Mouse (Mus musculus) stomach, embryonic 15.5 days (tissue): ENCODE data around the gene Ccdc91. TPM values are rescaled to one million over a fixed set of nuclear protein-coding genes. Genes with fewer than 3 reads are reported as not detected.

Experiments used
- ATAC-seq: fragments of 200-750 bp; cut with Nextera tagmentation; 2 replicates; pipeline ENCODE4 v1.8.0; 2017; ENCODE audit warnings: low read depth, moderate number of reproducible peaks, moderate TSS enrichment; ENCODE audit not compliant: insufficient read depth, low FRiP score
- H3K27ac ChIP-seq: fragments of 300-500 bp; sonication (generic); 2 replicates; pipeline ENCODE4 v1.5.1; 2015; ENCODE audit warnings: mild to moderate bottlenecking, inconsistent platforms
- H3K27me3 ChIP-seq: fragments of 300-500 bp; sonication (generic); replicated peaks from 2 replicates; pipeline ENCODE4 v1.6.1; 2015; ENCODE audit warnings: inconsistent platforms
- H3K36me3 ChIP-seq: fragments of 300-500 bp; sonication (generic); 2 replicates; pipeline ENCODE4 v1.6.1; 2015; ENCODE audit warnings: inconsistent platforms
- H3K4me1 ChIP-seq: fragments of 300-500 bp; sonication (generic); 2 replicates; pipeline ENCODE4 v1.6.1; 2015; ENCODE audit warnings: inconsistent platforms
- H3K4me2 ChIP-seq: fragments of 300-500 bp; sonication (generic); 2 replicates; pipeline ENCODE4 v1.6.1; 2015; ENCODE audit warnings: mild to moderate bottlenecking, inconsistent platforms
- H3K4me3 ChIP-seq: fragments of 300-500 bp; sonication (generic); replicated peaks from 2 replicates; pipeline ENCODE4 v1.5.1; 2015; ENCODE audit warnings: inconsistent platforms
- H3K9ac ChIP-seq: fragments of 300-500 bp; sonication (generic); 2 replicates; pipeline ENCODE4 v1.6.1; 2015; ENCODE audit warnings: inconsistent platforms
- H3K9me3 ChIP-seq: fragments of 300-500 bp; sonication (generic); 2 replicates; pipeline ENCODE4 v1.6.1; 2016; ENCODE audit warnings: inconsistent platforms
- WGBS: fragments of 180-500 bp; shearing (Covaris S2); methylation state at CpG from one replicate; pipeline ENCODE4 v1.1.7; 2015; 5-methylcytosine and 5-hydroxymethylcytosine counted together
- polyA plus RNA-seq: library from polyadenylated mRNA; unstranded; fragments of >200 nt; fragmentation: Nextera tagmentation; extraction: Ambion mirVana; gene quantifications from 2 replicates; pipeline ENCODE4 v1.2.1, GENCODE M21; 2015

The Ccdc91 gene
- polyA plus RNA-seq, 1 experiment from 2014 or later: 23.3 TPM

GRCm38 (mm10) chr6:147660718-147661117 lies 185.1 kb downstream of the Ccdc91 start:
- Histone ChIP-seq H3K36me3 (no peaks in the 10 kb centered on the region), H3K9me3 (no peaks in the 10 kb centered on the region), H3K4me1 (no peaks in the 10 kb centered on the region), H3K27ac (no peak overlapping the region), H3K27me3 (no peaks in the 10 kb centered on the region), H3K4me2 (no peak overlapping the region), H3K9ac (no peak overlapping the region), H3K4me3 (no peak overlapping the region)
- no peak for ATAC-seq
- 54% methylated on average over 1 of the region's 1 CpGs for WGBS

DNA sequence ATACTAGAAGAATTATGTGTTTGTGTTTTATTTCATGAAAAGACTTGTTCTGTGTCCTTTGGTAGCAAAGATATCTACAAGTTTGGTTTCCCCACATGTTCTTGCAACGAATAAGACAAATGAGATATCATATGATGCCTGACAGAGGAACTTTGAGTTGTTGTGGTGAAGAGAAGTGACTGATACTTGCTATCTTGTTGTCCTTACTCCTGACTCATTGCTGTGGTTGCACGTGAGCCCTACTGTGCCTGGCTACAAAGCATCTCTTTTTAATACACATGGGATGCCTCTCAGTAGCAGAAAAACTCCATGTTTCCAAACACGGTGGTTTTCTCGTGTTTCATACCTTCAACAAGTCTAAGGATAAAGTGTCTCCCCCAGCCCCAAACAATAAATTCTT lies 186.2 kb downstream of the Ccdc91 start:
- no peak overlapping the region for H3K27ac ChIP-seq
- 66% methylated on average over 4 of the region's 4 CpGs for WGBS
- H3K9ac ChIP-seq: no peak overlapping the region
- ATAC-seq: no peak
- H3K9me3 ChIP-seq: no peaks in the 10 kb centered on the region
- H3K4me2 ChIP-seq: no peak overlapping the region
- no peaks in the 10 kb centered on the region for H3K27me3 ChIP-seq
- no peaks in the 10 kb centered on the region for H3K36me3 ChIP-seq
- no peak overlapping the region for H3K4me3 ChIP-seq
- H3K4me1 ChIP-seq: no peaks in the 10 kb centered on the region

GRCm38 (mm10) chr6:147662610-147663009 lies 187.0 kb downstream of the Ccdc91 start:
- H3K4me3 ChIP-seq: no peak overlapping the region
- no peak for ATAC-seq
- WGBS: 74% methylated on average over 2 of the region's 2 CpGs

GRCm38 (mm10) chr6:147664339-147664738 lies 188.7 kb downstream of the Ccdc91 start:
- H3K4me2 ChIP-seq: no peak overlapping the region
- no peaks in the 10 kb centered on the region for H3K4me1 ChIP-seq
- WGBS: 52% methylated on average over 3 of the region's 3 CpGs
- H3K36me3 ChIP-seq: no peaks in the 10 kb centered on the region
- no peak overlapping the region for H3K27ac ChIP-seq
- no peaks in the 10 kb centered on the region for H3K9me3 ChIP-seq
- no peak for ATAC-seq
- no peaks in the 10 kb centered on the region for H3K27me3 ChIP-seq
- H3K4me3 ChIP-seq: no peak overlapping the region
- no peak overlapping the region for H3K9ac ChIP-seq

More at GRCm38 (mm10) chr6:147662610-147663009, 187.0 kb downstream of the Ccdc91 start:
- Histone ChIP-seq H3K9ac (no peak overlapping the region), H3K27ac (no peak overlapping the region), H3K4me1 (no peaks in the 10 kb centered on the region), H3K4me2 (no peak overlapping the region), H3K9me3 (no peaks in the 10 kb centered on the region), H3K36me3 (no peaks in the 10 kb centered on the region), H3K27me3 (no peaks in the 10 kb centered on the region)

- Histone ChIP-seq H3K4me1 (no peaks in the 10 kb centered on the region), H3K4me2 (no peak overlapping the region), H3K27me3 (no peaks in the 10 kb centered on the region), H3K36me3 (no peaks in the 10 kb centered on the region), H3K27ac (no peak overlapping the region), H3K9me3 (no peaks in the 10 kb centered on the region), H3K4me3 (no peak overlapping the region), H3K9ac (no peak overlapping the region)
- 83% methylated on average over 1 of the region's 1 CpGs for WGBS
- ATAC-seq: no peak
Observed at GRCm38 (mm10) chr6:147671366-147671765, 195.7 kb downstream of the Ccdc91 start.

DNA sequence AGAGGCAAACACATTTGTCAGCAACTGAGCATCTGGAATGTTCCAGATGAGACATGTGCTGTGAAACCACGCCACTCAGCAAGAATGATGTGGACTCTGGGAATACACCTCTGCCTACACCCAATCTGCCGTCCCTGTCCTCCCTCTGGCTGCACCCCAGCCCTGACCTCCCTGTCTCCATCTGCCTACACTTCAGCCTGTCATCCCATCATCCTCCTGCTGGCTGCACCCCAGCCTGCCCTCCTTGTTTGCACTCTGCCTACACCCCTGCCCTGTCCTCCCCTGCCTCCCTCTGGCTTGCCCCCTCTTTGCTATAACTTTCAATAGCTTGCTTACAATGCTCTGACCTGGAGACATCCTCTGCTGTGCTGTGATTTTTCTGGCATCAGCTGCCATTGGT lies 196.9 kb downstream of the Ccdc91 start:
- H3K27me3 ChIP-seq: no peaks in the 10 kb centered on the region
- no peak overlapping the region for H3K4me2 ChIP-seq
- no peak overlapping the region for H3K27ac ChIP-seq
- no peak overlapping the region for H3K9ac ChIP-seq
- H3K4me1 ChIP-seq: no peaks in the 10 kb centered on the region
- no peak for ATAC-seq
- WGBS: 29% methylated on average over 2 of the region's 2 CpGs
- no peaks in the 10 kb centered on the region for H3K9me3 ChIP-seq
- H3K4me3 ChIP-seq: no peak overlapping the region
- no peaks in the 10 kb centered on the region for H3K36me3 ChIP-seq

- WGBS: 70% methylated on average over 7 of the region's 7 CpGs
- Histone ChIP-seq H3K36me3 (no peaks in the 10 kb centered on the region), H3K9me3 (no peaks in the 10 kb centered on the region), H3K4me1 (no peaks in the 10 kb centered on the region), H3K27ac (no peak overlapping the region), H3K4me3 (no peak overlapping the region), H3K27me3 (no peaks in the 10 kb centered on the region), H3K4me2 (no peak overlapping the region), H3K9ac (no peak overlapping the region)
- no peak for ATAC-seq
Observed at GRCm38 (mm10) chr6:147675022-147675733, 199.6 kb downstream of the Ccdc91 start.

DNA sequence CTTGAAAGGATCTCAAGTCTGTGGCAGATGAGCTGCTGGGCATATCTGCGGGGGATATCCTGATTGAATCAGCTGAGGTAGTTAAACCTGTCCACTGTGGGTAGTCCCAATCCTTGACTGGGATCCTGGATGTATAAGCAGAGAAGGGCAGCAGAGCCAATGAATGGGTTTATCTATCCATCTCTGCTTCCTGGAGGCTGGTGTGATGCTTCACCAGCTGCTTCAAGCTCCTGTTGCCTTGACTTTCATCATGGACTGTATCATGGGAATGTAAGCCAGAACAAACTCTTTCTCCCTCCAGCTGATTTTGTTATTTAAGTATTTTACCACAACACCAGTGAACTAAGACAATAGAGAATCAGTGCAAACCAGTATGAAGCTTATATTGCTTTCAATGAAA lies 200.6 kb downstream of the Ccdc91 start:
- Histone ChIP-seq H3K4me3 (no peak overlapping the region), H3K27me3 (no peaks in the 10 kb centered on the region), H3K4me1 (no peaks in the 10 kb centered on the region), H3K9me3 (no peaks in the 10 kb centered on the region), H3K4me2 (no peak overlapping the region), H3K36me3 (no peaks in the 10 kb centered on the region), H3K9ac (no peak overlapping the region), H3K27ac (no peak overlapping the region)
- no peak for ATAC-seq
- 97% methylated on average over 1 of the region's 1 CpGs for WGBS

Other genes starting within 250 kb of the Ccdc91 start
- gene Pthlh, start 211.6 kb upstream of the Ccdc91 start, polyA plus RNA-seq: 1.6 and 4.3 TPM in 2 replicates